Mouse (Mus musculus) yolk sac, embryonic 10.5 days (tissue): ENCODE results near the gene Gfod2.

Source experiments
- DNase-seq: peaks from one replicate; pipeline ENCODE4 v3.0.0-alpha.2; 2017; ENCODE audit warnings: low spot score

Gfod2 gene

GRCm38 (mm10) chr8:105677891-105678290 is 80.6 kb downstream of the Gfod2 start:
- DNase-seq, result no peak
